Mouse (Mus musculus) right cerebral cortex, postnatal 25 days (tissue): ENCODE data around the gene Cisd3.

Experiments used
- DNase-seq: peaks from one replicate; pipeline ENCODE4 v3.0.0; 2022

The Cisd3 gene

DNA sequence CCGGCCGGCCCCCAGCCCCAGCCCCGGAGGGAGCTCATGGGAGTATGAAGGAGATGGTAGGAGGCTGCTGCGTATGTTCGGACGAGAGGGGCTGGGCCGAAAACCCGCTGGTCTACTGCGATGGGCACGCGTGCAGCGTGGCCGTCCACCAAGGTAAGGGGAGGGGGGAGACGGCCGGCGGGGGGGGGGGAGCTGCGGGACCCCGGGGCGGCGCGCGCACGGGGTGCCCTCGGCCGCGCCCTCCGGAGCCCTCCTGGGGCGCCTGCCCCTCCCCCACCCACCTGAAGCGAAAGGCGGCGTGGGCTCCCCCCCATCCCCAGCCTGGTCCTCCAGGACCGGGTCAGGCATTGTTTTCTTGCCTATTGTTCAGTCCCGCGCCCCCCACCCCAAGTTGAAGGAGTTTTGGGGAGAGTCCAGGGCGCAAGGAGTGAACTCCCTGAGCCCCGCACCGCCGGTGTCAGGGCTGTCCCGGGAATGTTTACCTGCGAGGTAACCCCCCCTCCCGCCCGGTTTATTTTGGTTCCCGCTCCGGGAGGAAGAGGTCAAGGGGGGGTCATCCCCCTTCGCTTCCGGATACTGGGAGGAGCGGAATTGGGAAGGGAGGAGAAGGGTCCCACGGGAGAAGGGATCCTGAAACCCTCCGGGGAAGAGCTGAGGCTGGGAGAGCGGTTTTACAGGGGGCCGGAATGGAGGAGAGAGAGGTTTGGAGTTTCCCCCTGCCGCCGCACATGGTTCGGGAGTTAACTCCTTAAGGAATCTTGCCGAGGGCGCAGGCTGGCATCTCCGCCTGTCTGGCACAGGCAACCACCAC lies 21.9 kb upstream of the Cisd3 start:
- no peak for DNase-seq

DNA sequence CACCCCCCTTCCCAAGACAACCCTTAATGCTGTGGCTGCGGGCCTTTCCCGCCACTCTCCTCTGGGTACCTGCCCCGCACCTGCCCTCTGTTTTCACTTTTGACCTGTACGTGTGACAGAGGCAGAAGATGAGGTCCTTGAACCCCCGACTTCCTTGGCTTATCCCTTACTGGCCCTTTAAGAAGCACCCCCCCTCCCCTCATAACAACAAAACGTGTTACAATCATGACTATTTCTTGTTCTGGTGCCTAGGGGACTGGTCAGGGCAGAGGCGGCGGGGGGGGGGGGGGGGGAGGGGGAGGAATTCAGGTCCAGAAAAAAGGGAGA lies 21.3 kb upstream of the Cisd3 start:
- no peak for DNase-seq

DNA sequence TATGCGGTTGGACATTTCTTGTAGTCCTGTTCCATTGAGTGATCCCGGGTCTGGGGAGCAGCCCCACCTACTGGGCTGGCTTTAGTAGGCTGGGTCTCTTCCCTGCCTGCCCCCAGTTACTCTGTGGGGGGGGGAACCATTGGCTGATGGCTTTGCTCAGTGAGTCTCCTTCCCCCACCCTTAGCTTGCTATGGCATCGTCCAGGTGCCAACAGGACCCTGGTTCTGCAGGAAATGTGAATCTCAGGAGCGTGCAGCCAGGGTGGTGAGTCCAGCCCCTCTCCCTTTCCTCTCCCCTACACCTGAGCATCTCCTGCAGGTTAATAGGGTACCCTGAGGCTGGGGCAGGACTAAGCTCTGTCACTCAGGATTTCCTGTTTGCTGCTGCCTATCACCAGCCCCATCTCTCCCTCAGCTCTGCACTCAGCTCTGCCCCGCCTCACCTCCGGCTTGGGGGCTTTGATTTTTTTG lies 20.8 kb upstream of the Cisd3 start:
- DNase-seq, result no peak

DNA sequence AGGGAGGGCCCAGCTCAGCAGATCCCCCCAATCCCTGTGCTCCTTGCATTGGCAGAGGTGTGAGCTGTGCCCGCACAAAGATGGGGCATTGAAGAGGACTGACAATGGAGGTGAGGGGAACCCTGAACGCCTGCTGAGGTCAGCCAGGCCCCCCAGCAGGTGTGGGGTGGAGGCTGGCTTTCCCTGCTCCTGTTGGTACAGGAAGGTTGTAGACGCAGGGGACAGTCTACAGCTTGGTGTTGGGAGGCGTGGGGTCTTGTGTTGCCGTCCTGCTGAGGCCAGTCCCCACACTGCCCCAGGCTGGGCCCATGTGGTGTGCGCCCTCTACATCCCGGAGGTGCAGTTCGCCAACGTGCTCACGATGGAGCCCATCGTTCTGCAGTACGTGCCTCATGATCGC lies 20.2 kb upstream of the Cisd3 start:
- DNase-seq, result no peak

DNA sequence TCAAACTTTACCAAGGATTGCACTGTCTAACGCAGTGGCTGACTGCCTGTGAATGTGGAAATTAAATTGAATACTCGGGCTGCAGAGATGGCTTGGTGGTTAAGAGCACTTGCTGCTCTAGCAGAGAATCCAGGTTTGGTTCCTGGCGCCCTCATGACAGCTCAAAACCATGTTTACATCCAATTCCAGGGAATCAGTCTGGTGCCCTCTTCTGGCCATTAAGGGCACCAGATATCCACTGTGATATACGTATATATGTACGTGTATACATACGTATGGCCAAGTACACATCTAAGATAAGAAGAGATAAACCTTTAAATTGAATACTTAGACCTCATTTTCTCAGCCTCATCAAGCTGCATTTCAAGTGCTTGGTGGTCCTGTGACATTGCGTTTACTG lies 19.4 kb upstream of the Cisd3 start:
- DNase-seq, result no peak

DNA sequence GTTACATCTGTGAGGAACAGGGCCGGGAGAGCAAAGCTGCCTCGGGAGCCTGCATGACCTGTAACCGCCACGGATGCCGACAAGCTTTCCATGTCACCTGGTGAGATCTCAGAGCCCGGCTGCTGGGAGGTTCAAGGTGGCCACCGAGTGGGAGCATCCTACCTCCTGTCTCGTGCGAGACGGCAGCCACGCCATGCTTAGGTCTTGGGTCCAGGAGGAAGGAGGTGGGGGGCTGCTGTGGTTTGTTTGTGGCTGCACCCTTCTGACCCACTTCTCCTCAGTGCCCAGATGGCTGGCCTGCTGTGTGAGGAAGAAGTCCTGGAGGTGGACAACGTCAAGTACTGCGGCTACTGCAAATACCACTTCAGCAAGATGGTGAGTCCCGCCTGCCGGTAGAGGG lies 18.8 kb upstream of the Cisd3 start:
- DNase-seq, result no peak

DNA sequence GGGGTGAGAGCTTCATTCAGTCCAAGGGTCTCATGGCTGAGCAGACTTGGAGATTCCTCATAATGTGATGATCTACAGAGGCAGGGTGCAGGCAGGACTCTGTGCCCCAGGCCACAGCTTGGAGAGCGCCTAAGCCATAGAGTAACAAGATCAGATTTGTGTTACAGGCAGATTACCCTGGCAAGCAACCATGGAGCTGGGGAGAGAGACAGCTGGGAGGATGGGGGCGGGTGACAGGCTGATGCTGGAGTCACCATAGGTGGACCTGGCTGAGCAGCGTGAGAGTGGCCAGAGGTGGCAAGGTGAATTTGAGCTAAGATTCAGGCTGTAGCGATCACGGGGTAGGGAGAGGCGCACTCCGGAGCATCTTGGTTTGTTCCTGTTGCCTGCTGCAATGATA lies 17.5 kb upstream of the Cisd3 start:
- no peak for DNase-seq

DNA sequence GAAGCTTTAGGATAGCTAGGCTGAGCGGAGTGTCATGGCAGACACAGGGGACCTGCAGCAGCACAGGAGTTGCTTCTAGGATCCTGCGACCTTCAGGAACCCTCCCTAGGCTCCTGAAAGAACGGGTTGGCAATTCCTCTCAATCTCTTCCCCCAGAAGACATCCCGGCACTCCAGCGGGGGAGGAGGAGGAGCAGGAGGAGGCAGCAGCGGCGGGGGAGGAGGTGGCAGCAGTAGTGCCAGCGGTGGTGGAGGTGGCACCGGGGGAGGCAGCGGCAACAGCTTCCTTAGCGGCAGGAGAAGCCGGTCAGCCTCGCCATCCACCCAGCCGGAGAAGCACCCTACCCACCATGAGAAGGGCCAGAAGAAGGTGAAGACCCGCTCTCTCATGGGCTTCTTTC lies 16.4 kb upstream of the Cisd3 start:
- no peak for DNase-seq

DNA sequence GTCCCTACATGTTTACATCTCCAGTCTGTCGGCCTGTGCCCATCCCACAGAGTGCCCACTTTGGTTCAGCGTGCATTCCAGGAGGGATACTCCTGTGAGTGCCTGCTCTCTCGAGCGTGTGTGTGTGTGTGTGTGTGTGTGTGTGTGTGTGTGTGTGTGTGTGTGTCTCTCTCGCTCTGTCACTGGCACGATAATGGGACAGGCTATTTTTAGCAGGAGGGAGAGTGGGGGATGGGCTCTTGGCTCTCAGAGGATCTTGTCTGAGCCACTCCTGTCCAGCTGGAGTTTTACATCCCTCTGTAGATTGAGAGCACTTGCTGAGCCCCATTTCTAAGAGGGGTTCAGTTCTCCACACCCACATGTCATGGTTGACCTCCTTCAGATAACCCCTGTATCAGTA lies 15.8 kb upstream of the Cisd3 start:
- no peak for DNase-seq

DNA sequence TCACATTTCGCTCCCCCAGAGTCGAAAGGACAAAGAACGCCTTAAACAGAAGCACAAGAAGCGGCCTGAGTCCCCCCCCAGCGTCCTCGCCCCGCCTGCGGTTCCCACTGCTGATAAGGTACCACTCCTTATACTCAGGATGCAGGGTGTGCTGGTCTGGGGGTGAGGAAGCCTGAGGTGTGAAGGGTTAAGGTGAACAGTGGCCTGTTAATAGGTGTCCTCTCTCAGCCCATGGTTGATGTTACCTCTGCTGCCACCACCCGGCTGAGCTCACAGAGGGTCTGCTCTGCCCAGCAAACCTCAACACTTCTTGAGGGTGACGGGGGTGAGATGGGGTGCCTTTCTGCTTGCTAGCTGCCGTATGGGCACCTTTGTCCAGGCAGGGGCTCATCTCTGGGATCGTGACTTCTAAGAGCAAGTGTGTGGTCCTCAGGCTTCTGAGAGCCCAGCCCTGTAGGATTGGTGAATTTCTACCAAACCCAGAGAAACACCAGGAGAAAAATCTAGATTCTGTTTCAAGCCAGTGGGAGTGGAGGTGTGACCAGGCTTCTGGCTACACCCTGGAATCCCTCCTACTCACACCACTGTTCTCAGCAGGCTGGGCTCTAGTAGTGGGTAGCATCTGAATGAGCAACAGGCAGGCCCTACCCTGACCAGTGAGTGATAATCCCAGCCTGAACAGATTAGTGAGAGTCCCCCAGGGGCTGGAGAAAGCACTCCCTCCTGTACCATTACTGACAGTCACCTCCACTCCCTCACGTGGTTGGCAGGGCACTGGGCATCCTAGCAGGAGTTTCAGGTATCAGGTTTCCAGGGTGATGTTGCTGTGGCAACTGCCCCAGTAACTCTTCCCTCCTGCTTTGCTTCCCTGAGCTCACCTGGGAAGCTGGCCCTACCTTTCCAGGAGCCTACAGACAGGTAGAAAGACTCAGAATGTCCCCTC lies 15.1 kb upstream of the Cisd3 start:
- peak; percentile 38 for DNase-seq

DNA sequence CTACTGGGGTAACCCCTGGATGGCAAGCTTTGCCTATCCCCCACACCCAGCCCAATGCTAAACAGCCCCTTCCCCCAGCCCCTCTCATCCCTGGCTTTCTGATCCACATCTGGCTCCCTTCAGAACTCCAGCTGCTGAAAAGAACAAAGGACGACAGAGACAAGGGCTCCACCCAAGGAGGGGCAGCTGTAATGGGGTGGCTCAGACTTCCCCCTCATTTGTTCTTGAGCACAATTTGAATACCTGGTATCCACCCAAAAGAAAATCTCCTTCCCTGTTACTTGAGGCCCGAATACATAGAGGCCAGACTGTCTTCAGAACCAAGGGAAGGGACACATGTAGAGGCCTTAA lies 14.5 kb upstream of the Cisd3 start:
- DNase-seq, result no peak

DNA sequence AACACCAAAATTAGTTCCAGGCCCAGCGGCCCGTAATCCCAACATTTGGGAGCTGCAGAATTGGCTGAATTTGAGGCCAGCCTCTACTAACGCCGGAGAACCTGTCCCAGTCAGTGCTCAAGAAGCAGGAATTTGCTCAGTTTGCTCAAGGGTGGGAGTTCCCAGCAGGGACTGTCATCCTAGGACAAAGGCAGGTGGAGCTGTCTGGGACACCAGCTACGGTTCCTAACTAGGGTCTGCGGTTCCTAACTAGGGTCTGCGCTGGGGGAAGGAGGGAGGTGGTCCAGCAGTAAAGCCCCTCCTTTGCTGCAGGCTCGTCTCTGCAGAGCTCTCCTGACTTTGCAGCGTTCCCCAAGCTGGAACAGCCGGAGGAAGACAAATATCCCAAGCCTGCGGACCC lies 12.5 kb upstream of the Cisd3 start:
- no peak for DNase-seq

DNA sequence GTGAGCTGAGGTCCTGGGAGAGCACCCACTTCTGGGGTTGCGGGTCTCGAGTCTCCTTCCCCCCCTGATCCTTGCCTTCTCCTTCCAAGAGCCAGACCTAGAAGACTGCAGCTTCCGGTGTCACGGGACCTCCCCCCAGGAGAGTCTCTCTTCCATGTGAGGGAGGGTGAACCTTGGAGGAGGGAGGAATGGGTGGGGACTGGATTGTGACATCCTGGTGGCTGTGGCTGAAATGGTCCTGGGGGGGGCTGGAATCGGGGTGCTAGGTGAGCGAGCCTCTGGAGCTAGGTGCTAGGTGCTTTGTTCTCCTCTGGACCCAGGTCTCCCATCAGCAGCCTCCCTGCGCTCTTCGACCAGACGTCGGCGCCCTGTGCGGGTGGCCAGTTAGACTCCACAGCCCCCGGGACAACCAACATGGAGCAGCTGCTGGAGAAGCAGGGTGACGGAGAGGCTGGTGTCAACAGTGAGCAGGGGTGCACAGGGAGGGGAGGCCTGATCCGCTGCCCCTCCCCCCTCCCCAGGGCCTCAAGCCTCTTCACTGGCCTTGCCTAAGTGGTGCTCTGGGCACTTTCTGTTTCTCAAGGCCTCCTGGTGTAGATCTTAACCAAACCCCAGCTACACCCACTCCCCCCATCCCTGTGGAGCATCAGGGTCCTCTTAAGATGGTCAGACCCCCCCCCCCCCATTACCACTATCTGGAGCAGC lies 9.4 kb upstream of the Cisd3 start:
- DNase-seq, result no peak

DNA sequence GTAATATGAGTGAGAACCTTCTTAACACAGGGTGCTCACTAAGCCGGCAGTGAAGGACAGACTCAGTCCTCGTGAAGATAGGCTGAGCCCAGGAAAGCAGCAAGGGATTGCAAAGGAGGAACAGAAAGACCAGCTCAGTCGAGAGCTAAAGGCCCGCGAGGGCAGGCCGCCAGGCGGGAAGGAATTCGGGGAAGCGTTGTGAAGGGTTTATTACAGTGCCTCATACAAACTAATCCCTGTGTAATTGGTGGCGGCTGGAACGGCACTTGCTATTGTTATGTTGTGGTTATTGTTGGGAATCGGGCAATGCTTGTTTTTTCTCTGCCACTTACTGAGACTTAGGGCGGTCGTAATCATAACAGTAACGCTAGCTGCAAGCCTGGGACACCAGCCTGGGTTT lies 8.2 kb upstream of the Cisd3 start:
- DNase-seq, result no peak

DNA sequence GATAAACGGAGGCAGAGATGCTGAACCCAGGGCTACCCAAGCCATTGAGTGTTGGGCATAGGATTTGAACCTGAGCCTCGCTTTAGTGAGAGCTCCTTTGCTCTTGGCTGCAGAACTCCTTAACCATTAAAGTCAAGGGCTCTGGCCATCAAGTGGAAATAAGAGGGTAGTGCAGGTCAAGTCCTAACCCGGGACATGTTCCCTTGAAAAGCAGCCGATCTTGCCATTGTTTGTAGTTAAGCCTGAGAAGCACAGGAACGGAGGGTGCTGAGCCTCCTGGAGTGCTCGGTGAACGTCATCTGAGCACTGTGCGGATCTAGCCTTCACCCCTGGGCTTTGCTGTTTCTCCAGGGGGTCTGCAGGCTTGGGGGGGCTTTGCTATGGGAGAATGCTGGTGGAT lies 7.8 kb upstream of the Cisd3 start:
- DNase-seq, result no peak

DNA sequence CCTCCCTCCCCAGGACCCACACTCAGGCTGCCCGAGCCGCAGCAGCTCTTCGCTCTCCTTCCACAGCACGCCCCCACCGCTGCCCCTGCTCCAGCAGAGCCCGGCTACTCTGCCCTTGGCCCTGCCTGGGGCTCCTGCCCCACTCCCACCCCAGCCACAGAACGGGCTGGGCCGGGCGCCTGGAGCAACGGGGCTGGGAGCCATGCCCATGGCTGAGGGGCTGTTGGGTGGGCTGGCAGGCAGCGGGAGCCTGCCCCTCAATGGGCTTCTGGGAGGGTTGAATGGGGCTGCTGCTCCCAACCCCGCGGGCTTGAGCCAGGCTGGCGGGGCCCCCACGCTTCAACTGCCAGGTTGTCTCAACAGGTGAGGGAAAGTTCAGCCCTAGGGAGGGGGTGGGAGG lies 7.3 kb upstream of the Cisd3 start:
- no peak for DNase-seq

DNA sequence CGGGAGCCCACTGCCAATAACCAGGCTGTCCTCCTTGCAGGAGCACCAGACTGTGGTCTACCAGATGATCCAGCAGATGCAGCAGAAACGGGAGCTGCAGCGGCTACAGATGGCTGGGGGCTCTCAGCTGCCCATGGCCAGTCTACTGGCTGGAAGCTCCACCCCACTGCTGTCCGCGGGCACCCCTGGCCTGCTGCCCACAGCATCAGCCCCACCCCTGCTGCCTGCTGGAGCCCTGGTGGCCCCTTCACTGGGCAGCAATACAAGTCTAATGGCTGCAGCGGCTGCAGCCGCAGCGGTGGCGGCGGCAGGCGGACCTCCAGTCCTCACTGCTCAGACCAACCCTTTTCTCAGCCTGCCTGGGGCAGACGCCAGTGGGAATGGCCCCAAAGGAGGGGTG lies 5.2 kb upstream of the Cisd3 start:
- no peak for DNase-seq

DNA sequence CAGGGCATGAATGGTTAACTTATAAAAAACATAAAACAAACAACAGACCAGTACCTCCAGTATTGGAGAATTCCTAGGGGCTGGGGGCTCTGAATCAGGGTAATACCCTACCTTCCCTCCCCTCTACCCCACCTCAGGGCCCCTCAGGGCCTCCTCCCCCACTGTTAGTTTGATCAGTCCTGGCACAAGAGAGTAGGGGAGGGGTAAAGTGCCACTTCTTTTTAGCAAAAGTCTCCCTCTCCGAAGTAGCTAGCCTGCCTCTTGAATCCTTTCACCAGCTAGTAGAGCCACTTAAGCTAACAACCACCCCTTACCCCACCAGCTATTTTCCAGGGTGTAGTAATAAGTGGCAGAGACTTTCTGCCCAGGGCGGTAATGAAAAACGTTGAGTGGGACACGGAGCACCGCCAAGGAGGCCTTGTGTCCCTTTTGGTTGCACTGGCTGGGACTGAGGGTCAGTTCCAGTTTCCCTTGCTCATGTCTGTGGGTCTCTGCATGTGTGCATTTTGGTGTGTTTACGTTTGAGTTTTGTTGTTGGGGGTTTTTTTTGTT lies 3.0 kb upstream of the Cisd3 start:
- no peak for DNase-seq

DNA sequence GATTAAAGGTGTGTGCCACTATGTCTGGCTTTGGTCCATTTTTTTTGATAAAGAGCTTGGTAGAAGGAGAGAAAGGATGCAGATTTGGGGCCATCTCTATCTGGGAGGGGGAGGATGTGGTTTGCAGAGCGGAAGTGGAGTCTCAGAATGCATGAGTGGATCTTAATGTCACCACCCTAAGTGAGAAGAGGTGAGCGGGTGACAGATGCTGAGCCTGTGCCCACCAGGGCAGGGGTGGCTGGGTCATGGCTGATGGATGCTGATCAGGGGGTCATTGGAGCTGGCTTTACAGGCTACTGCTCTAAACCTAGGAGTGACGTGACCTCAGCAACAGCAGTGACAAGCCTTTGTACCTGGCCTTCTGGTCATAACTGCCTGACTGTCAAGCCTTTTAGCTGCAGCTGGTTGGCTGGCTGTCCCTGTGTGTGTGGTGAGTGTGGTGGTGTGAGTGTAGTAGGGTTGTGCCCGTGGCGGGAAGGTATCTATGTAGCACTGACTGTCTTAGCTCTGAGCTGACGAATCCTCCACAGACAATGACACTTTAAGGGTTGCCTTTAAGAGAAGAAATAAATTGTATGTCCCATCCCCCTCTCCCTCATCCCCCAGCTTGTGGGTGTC lies 1.5 kb upstream of the Cisd3 start:
- no peak for DNase-seq

DNA sequence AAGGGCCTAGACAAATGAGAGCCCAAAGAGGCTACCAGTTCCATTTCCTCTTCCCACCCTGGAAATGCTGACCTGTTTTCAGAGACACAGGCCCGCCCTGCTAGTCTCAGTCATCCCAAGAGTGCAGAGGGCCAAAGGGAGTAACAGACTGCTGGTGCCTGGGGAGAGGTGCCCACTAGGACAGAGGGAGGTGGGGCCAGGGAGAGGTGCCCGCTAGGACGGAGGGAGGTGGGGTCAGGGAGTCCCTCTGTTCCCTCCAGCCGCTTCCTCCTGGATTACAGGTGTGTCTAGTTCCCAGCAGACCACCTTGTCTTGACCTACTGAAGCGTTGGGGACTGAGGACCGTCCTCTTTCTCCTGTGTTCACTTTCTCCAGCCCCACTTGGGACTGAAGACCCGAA lies 860 bp upstream of the Cisd3 start:
- no peak for DNase-seq

DNA sequence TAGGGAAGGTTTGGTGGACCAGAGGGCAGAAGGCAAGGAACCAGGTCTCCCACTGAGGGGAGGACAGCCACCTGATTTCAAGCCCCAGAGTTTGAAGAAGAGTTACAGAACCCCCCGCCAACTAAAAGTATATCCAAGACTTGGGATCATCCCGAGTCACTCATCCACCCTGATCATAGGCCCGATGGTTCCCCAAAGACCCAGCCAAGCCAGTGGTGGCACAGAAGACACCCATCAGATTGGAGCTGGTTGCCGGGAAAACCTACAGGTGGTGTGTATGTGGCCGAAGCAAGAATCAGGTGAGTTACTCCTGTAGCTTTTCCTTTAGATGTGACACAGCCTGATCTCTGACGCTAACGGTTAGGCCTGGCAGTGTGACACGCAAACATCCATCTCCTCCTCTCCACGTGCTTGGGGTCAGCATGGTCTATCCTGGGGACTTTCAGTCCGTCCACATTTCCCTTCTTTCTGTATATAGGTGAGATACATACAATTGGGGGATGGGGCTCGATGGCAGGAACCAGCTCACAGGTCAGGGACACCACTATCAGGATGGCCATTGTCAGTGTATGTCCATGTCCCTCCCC lies 789 bp downstream of the Cisd3 start:
- DNase-seq, result no peak

DNA sequence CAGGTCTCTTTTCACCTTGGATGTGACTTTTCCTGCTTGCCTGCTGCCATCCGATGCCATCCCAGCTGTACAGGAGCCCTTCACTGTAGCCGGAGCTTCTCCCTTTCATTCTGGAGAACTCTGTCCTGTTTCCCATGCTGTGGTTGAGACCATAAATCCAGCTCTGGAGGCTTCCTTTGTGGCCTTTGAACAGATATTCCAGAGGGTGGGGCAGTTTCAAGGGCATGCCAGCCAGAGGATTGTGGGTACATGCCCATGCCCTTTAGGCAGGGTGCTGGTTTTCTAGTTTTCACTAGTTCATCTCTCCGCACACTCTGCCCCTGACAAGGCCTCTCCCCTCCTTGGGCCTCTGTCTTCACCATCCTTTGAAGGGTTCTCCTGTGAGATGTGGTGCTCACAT lies 1.4 kb downstream of the Cisd3 start:
- DNase-seq, result no peak

DNA sequence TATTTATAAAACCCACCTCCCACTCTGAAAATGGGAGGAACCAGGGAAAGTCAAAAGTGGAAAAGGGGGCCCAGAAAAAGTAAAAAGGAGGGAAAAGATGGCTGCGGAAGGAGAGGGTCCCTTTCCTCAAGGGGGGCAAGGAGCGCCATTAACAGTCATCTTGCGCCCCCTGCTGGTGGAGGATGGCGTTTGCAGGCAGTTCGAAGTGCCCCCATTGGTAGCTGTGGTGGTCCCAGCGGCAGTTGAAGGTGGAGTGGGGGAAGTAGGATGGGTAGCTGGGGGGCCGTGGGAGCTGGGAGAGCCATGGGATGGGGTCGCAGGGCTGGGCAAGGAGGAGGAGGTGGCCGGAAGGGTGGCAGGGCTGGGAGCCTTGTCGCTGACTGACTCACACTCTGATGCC lies 4.2 kb downstream of the Cisd3 start:
- DNase-seq, result no peak
